Mouse (Mus musculus): ENCODE results near the gene Cnn3. TPM values are rescaled to one million over a fixed set of nuclear protein-coding genes. Genes with fewer than 3 reads are reported as not detected.

Cnn3 gene
- polyA plus RNA-seq (2015; fragmentation: Nextera tagmentation; extraction: Ambion mirVana) = 936 and 944 TPM in 2 replicates

DNA sequence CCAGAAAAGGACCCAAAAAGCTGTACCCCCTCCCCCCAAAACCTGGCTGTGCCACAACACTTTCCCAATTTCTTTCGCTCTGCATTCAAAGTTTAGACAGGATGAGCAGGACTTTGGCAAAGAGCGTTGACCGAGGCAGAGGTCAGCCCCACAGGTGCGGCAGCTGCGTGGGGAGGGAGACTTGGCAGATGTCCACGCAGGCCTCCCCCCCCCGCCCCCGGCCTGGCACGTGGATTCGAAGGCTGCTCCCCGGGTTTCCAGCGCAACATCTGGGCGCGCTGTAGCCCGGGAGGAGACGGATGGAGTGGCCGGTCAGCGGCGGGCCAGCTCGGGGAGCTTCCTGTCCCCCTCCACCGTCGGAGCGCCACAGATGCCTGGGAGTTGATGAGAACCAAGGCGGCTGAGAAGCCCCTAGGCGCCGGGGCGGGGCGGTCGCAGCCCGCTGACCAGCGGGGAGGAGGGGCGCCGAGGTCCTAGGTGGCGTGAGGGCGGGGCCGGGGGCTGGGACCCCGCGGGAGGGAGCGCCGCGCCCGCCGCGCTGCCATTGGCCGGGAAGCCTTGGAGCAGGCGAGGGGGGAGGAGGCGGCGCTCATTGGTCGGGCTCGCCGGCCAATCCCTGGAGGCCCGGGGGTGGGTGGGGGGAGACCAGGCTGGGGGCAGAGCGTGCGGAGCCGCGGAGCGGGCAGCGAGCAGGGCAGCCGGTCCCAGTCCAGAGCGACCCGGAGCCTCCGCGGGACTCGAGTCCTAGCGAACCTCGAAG is at the start of gene Cnn3:
Gene Cnn3 (plus strand): TSS at position 637 of the 760 bp plus-strand sequence.
- WGBS = under 1% methylated on average over 52 of the region's 66 CpGs

DNA sequence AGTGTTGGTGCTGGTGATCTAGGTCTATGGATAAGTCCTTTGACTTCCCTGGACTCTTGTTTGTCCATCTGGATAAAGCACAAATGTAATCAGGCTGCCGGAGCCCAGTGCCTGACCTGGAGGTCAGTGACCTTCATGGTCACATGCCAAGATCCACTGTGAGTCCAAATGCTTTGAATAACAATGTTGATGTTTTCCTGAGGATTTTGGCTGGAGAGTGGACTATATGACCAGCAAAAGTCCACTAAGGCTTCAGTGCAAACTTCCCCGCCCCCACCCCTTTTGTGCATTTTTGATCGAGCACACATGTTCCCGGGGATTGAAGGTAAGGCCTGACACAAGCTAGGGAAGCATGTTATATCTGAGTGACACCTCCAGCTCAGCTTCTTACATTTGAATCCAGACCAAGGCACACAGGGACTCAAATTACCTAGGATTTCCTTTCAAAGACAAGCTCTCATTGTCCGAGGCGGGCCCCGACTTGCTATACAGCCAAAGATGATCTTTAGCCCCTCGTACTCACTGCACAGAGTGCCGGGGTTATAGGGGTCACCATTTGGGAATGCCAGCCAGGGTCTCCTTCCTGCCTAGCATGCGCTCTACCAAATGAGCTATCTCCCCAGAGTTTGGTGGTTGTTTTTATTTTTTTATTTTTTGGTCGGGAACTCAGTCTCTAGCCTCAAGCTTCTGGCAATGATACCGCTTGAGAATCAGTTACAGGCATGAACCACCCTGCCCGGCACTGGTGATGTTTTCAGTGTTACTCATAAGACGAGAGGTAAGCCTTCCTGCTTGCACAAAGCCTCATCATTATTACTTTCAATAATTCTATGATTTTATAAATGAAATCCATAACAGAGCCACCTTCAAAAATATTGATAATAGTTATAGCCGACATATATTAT is 47.3 kb upstream of the Cnn3 start:
- Histone ChIP-seq H3K4me1 (peaks cover 16% of the 10 kb centered on the region), H3K4me2 (replicated peaks) (no peak overlapping the region), H3K27ac (no peak overlapping the region), H3K9me3 (no peaks in the 10 kb centered on the region), H3K36me3 (no peaks in the 10 kb centered on the region), H3K4me3 (no peak overlapping the region), H3K9ac (no peak overlapping the region), H3K27me3 (no peaks in the 10 kb centered on the region)
- no peak for ATAC-seq (ENCODE audit: low FRiP score, low read depth)
- 60% methylated on average over 15 of the region's 15 CpGs for WGBS

More for the DNA sequence above, at the start of gene Cnn3:
- ATAC-seq (ENCODE audit: low FRiP score, low read depth) = peak; percentile 86
- no peaks in the 10 kb centered on the region for H3K36me3 ChIP-seq
- peak within 1 kb of the TSS; percentile 88 for H3K4me3 ChIP-seq
- no peaks in the 10 kb centered on the region for H3K27me3 ChIP-seq
- H3K9ac ChIP-seq = peak within 1 kb of the TSS; percentile 99
- peak within 1 kb of the TSS; percentile 88 for H3K4me2 ChIP-seq (replicated peaks)
- peak within 1 kb of the TSS; percentile 99 for H3K27ac ChIP-seq
- H3K4me1 ChIP-seq = peaks cover 40% of the 10 kb centered on the region
- H3K9me3 ChIP-seq = no peaks in the 10 kb centered on the region

DNA sequence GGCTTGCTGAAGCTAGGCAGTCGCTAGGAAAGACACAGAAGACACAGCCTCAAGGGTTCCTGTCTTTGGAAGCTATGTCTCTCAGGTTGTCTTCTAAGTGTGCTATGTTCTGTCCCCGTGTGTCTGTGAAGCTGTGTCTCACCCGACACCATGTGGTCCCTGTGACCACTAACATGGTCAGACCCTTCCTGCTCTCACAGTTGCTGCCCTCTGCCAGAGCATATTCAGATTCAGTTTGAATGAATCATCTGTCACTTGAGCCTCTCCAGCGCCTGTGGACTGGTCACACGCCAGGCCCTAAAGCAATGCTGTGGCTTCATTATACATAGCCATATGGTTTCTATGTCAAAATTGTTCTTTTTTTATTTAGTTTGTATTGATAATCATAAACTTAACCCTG is 46.6 kb upstream of the Cnn3 start:
- H3K4me2 ChIP-seq (replicated peaks) = no peak overlapping the region
- no peak overlapping the region for H3K9ac ChIP-seq
- ATAC-seq (ENCODE audit: low FRiP score, low read depth) = no peak
- no peaks in the 10 kb centered on the region for H3K27me3 ChIP-seq
- no peak overlapping the region for H3K4me3 ChIP-seq
- no peaks in the 10 kb centered on the region for H3K9me3 ChIP-seq
- H3K4me1 ChIP-seq = peaks cover 15% of the 10 kb centered on the region
- H3K27ac ChIP-seq = no peak overlapping the region
- H3K36me3 ChIP-seq = no peaks in the 10 kb centered on the region
- WGBS = 83% methylated on average over 5 of the region's 5 CpGs

DNA sequence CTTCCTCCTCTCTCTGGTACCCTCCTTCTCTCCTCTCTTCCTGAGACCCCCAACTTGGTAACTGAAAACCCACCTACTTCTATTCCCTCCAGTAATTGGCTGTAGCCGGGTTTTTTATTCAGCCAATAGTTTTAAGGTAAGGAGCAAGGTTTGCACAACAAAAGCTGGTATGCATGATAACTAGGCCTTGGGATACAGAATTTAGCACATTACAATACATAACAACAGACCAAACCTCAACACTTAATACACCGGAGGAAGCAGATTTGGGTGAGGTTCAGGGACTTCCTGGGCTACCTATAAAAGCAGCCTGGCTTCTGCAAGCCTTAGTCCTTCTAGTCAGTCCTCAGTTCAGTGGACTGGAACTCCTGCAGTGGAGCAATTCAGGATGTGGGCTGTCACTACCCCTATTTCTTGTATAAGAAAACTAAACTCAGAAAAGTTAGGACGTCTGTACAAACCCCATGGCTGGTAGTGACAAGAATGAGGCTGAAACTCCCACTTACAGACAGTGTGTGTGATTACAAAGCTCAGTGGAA is 38.8 kb upstream of the Cnn3 start:
- no peaks in the 10 kb centered on the region for H3K9me3 ChIP-seq
- no peak overlapping the region for H3K9ac ChIP-seq
- no peaks in the 10 kb centered on the region for H3K27me3 ChIP-seq
- H3K4me3 ChIP-seq = no peak overlapping the region
- ATAC-seq (ENCODE audit: low FRiP score, low read depth) = no peak
- WGBS = 60% methylated on average over 3 of the region's 3 CpGs
- H3K4me1 ChIP-seq = peaks cover 30% of the 10 kb centered on the region
- H3K4me2 ChIP-seq (replicated peaks) = no peak overlapping the region
- H3K27ac ChIP-seq = no peak overlapping the region
- no peaks in the 10 kb centered on the region for H3K36me3 ChIP-seq

DNA sequence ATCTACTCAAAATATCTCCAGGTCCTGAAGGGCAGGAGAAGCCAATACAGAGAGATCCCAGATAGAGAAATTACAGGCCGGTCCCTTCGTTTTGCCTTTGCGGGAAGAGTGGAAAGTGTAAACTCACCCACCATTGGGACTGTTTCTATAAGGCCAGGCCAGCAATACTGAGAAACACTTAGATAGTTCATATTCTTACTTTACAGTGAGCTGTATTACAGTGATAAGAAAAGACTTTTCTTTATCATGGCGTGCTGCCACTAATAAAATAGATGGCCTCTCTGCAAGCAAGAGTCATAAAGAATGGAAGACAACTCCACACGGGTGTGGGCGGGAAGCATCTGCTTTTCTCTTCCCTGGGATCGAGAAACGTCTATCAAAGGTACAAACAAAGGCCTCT is 36.9 kb upstream of the Cnn3 start:
- Histone ChIP-seq H3K4me1 (peaks cover 30% of the 10 kb centered on the region), H3K27ac (peak overlapping the region; percentile 79; the same call in 1 of the 2 replicates), H3K9ac (no peak overlapping the region), H3K36me3 (no peaks in the 10 kb centered on the region), H3K4me3 (no peak overlapping the region), H3K4me2 (replicated peaks) (peak overlapping the region; percentile 54; the same call in 1 of the 2 replicates), H3K27me3 (no peaks in the 10 kb centered on the region), H3K9me3 (no peaks in the 10 kb centered on the region)
- no peak for ATAC-seq (ENCODE audit: low FRiP score, low read depth)
- 69% methylated on average over 8 of the region's 8 CpGs for WGBS

DNA sequence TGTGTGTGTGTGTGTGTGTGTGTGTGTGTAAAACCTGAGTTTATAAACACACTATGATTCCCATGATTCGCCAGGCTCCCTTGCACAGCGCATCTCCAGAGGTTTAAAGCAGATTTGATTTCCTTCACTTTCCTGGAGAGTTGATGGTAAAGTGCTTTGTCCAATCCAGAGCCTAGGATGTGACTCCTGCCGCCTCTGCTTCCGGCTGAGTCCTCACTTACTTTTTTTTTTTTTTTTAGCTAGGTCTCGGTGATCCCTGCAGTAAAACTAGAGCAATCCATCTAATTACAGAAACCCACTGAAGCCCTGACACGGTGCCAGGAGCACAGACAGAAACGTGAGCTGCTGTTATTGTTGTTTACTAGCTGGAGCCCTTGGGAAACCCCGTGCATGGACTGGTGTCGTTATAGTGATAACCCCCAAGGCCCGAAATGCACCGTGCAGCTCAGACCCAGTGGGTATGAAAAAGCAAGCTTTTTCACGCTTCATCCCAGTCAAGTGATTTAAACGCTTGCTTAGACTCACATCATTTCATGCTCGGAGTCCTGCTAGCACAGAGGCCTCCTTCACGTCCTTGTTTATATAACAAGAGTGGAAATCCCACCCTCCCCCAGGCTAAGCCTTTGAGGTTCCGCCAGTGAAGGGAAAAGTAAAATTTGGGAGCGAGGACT is 36.3 kb upstream of the Cnn3 start:
- no peak overlapping the region for H3K9ac ChIP-seq
- WGBS = 12% methylated on average over 17 of the region's 17 CpGs
- no peaks in the 10 kb centered on the region for H3K36me3 ChIP-seq
- H3K9me3 ChIP-seq = no peaks in the 10 kb centered on the region
- H3K4me3 ChIP-seq = peak overlapping the region; percentile 12; the same call in 1 of the 2 replicates
- no peaks in the 10 kb centered on the region for H3K27me3 ChIP-seq
- H3K4me2 ChIP-seq (replicated peaks) = peak overlapping the region; percentile 54
- peak; percentile 79 for ATAC-seq (ENCODE audit: low FRiP score, low read depth)
- peaks cover 30% of the 10 kb centered on the region for H3K4me1 ChIP-seq
- H3K27ac ChIP-seq = peak overlapping the region; percentile 79

DNA sequence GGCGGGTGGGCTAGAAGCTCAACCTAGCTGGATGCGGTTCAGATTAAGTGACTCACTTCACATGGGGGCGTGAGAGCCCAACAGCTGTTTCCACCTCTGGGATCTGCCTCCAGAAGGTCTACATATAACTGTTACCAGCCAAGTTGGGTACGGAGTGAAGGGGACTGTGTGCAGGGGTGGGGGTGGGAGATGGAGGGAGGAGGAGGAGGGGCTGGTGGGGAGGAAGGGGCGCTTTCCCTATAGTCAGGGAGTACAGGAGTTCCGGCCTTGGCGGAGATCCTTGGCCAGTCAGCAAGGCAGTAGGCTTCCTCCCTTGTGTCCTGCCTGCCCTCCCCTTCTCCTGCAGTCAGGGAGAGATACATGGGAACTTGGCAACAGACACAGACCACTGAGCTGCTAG is 35.6 kb upstream of the Cnn3 start:
- Histone ChIP-seq H3K27ac (peak overlapping the region; percentile 79; the same call in 1 of the 2 replicates), H3K27me3 (no peaks in the 10 kb centered on the region), H3K9me3 (no peaks in the 10 kb centered on the region), H3K4me2 (replicated peaks) (peak overlapping the region; percentile 54), H3K4me3 (no peak overlapping the region), H3K4me1 (peaks cover 31% of the 10 kb centered on the region), H3K36me3 (no peaks in the 10 kb centered on the region), H3K9ac (no peak overlapping the region)
- 29% methylated on average over 7 of the region's 7 CpGs for WGBS
- ATAC-seq (ENCODE audit: low FRiP score, low read depth) = peak; percentile 80

DNA sequence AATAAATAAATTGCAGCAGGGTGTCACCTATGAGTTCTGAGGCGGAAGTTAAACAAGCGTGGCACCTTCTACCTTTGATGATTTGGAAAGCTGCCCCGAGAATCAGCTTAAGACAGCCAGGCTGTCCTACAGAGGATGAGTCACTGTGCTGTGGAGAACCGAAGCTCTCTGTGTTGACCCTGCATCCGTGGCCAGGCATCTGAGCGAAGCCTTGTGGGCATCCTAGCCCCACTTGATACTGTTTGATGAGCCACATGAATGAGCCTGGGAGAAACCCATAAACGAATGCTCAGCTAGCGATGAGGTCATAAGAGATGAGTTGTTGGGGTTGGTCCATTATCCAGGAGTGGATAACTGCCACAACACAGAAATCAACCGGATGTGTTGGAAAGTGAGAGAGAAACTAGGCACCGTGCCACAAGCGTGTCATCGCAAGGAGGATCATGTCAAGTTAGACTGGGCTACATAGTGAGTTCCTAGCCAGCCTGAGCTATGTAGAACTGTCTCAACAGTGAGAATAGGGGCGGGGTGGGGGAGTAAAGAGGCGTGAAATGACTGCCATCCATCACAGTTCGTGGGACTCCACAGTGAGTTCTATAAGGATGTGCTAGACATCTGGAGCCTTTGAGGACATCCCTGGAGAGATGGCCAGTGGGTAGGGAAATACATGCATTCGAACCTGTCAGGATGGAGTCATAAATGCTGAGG is 30.6 kb upstream of the Cnn3 start:
- H3K4me3 ChIP-seq = no peak overlapping the region
- no peaks in the 10 kb centered on the region for H3K9me3 ChIP-seq
- no peak overlapping the region for H3K27ac ChIP-seq
- no peak for ATAC-seq (ENCODE audit: low FRiP score, low read depth)
- H3K4me2 ChIP-seq (replicated peaks) = no peak overlapping the region
- no peaks in the 10 kb centered on the region for H3K36me3 ChIP-seq
- H3K4me1 ChIP-seq = peaks cover 24% of the 10 kb centered on the region
- no peaks in the 10 kb centered on the region for H3K27me3 ChIP-seq
- no peak overlapping the region for H3K9ac ChIP-seq
- WGBS = 74% methylated on average over 16 of the region's 16 CpGs

DNA sequence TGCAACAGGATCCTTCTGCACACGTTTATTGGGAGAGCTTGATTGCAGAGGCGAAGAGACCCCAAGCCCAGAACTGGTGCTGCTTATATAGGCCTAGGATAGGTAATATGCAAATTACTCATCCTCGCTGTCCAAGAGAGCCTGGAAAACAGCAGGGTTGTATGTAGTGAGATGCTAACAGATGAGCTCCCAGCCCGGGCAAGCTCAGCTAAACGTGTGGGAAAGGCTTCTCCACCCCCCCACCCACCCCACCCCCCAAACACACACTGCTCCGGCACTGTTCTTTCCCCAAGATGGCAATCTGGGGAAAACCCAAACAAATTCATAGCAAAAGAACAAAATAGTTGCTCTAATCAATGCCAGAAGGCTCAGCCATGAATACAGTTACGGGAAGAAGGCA is 29.7 kb upstream of the Cnn3 start:
- H3K9me3 ChIP-seq = no peaks in the 10 kb centered on the region
- H3K9ac ChIP-seq = no peak overlapping the region
- no peaks in the 10 kb centered on the region for H3K36me3 ChIP-seq
- H3K27ac ChIP-seq = peak overlapping the region; percentile 10; the same call in 1 of the 2 replicates
- H3K4me1 ChIP-seq = peaks cover 19% of the 10 kb centered on the region
- no peak overlapping the region for H3K4me3 ChIP-seq
- no peak overlapping the region; the same call in 1 of the 2 replicates for H3K4me2 ChIP-seq (replicated peaks)
- no peaks in the 10 kb centered on the region for H3K27me3 ChIP-seq
- 42% methylated on average over 7 of the region's 7 CpGs for WGBS
- no peak for ATAC-seq (ENCODE audit: low FRiP score, low read depth)

DNA sequence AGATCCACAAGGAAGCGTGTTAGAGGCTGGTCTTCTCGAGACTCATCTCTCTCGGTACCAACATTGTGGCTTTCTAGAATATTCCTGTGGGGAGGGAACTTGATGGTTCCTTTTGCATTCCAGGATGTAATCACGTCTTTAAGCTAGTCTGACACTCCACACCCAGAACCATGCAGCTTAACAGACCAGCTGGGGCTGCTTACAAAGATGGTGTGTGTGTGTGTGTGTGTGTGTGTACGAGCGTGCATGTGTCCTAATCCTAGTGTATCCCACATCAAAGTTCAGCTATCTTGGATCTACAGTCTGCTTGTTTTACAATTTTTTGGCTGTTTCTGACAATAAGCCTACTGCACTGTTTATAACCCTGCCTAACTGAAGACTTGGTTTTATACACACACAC is 29.3 kb upstream of the Cnn3 start:
- H3K9ac ChIP-seq = no peak overlapping the region
- no peak overlapping the region for H3K4me3 ChIP-seq
- H3K27me3 ChIP-seq = no peaks in the 10 kb centered on the region
- WGBS = 47% methylated on average over 6 of the region's 6 CpGs
- no peak overlapping the region; the same call in 1 of the 2 replicates for H3K4me2 ChIP-seq (replicated peaks)
- peaks cover 19% of the 10 kb centered on the region for H3K4me1 ChIP-seq
- ATAC-seq (ENCODE audit: low FRiP score, low read depth) = peak; percentile 60; the same call in 1 of the 2 replicates
- H3K36me3 ChIP-seq = no peaks in the 10 kb centered on the region
- H3K27ac ChIP-seq = 0 out of 2 replicates have a peak overlapping the region, but pooled peaks have one; percentile 10
- H3K9me3 ChIP-seq = no peaks in the 10 kb centered on the region

DNA sequence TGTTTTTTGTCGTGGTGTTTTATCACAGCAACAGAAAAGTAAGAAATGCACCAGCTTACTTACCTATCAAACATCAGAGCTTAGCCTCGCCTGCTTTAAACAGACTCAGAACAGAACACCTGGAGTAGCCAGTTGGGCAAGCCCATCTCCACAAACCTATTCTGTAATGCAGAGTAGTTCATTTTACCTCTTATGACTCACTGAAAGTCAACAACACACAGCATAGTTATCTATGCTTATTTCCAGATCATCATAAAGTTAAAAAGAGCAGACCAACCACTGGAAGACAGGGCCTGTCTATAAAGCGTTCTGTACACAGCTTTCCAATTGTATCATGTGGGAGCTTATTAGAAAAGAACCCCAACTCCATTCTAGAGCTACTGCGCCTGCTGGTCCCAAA is 24.9 kb upstream of the Cnn3 start:
- H3K4me3 ChIP-seq = no peak overlapping the region
- no peak overlapping the region for H3K4me2 ChIP-seq (replicated peaks)
- no peak overlapping the region for H3K27ac ChIP-seq
- 71% methylated on average over 4 of the region's 4 CpGs for WGBS
- H3K9me3 ChIP-seq = no peaks in the 10 kb centered on the region
- ATAC-seq (ENCODE audit: low FRiP score, low read depth) = no peak
- no peaks in the 10 kb centered on the region for H3K36me3 ChIP-seq
- H3K4me1 ChIP-seq = peaks cover 11% of the 10 kb centered on the region
- H3K27me3 ChIP-seq = no peaks in the 10 kb centered on the region
- H3K9ac ChIP-seq = no peak overlapping the region

Measured in limb, embryonic 13.5 days (tissue).